Mouse (Mus musculus): ENCODE results near the gene Fam98b.

DNA sequence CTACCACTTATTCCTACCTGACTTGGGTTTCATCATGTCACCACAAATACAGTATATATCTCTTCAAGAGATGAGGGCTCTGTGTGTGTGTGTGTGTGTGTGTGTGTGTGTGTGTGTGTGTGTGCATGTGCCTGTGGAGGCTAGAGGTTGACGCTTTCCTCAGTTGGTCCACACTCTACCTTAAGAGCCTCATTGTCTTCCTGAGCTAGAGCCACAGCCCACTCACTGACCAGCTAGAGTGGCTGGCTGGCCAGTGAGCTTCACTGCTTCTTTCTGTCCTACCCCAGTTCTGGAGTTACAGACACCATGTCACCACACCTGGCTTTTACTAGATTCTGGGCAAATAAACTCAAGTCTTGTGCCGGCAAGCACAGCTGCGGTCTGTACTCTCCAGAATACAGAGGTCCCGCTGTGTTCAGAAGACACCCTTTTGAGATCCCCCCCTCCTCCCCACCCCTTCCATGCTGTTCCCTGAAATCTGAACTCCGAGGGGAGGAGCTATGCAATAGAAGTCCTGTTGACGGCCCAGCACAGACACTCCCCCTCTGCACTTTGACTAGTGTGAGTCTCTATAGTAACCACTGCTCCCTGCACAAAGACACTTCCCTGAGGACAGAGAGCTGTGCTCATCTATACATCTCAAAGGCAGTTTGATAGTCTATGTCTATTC, 39.0 kb upstream of the Fam98b start:
- TF ChIP-seq EP300 (optimal IDR thresholded peaks at IDR 0.05) (no peak), CTCF (IDR thresholded peaks at IDR 0.05; ENCODE audit: low read depth) (no peak)
